Mouse (Mus musculus) heart, postnatal 0 days (tissue): ENCODE data around the gene Syngr2. TPM values are rescaled to one million over a fixed set of nuclear protein-coding genes. Genes with fewer than 3 reads are reported as not detected.

Source experiments
- ATAC-seq: fragments of 200-750 bp; cut with Nextera tagmentation; 2 replicates; pipeline ENCODE4 v1.8.0; 2017; ENCODE audit warnings: low read depth, moderate number of reproducible peaks, moderate library complexity; ENCODE audit not compliant: insufficient read depth
- DNase-seq: peaks from one replicate; pipeline ENCODE4 v3.0.0-alpha.2; 2016; ENCODE audit warnings: low spot score
- H3K27ac ChIP-seq: fragments of 300-500 bp; sonication (generic); 2 replicates; pipeline ENCODE4 v1.5.1; 2014; ENCODE audit warnings: low read depth, mild to moderate bottlenecking
- H3K27me3 ChIP-seq: fragments of 300-500 bp; sonication (generic); 2 replicates; pipeline ENCODE4 v1.6.1; 2014; ENCODE audit warnings: low read length, mixed read lengths; ENCODE audit not compliant: control insufficient read depth, insufficient read depth
- H3K36me3 ChIP-seq: fragments of 300-500 bp; sonication (generic); replicated peaks from 2 replicates; pipeline ENCODE4 v1.6.1; 2014; ENCODE audit warnings: low read length, mixed read lengths; ENCODE audit not compliant: control insufficient read depth, insufficient read depth
- H3K4me1 ChIP-seq: fragments of 300-500 bp; sonication (generic); 2 replicates; pipeline ENCODE4 v1.6.1; 2014; ENCODE audit warnings: antibody characterized with exemption; ENCODE audit not compliant: control insufficient read depth, insufficient read depth
- H3K4me2 ChIP-seq: fragments of 300-500 bp; sonication (generic); 2 replicates; pipeline ENCODE4 v1.6.1; 2014; ENCODE audit warnings: low read depth, mild to moderate bottlenecking, low read length, moderate library complexity
- H3K4me3 ChIP-seq: fragments of 300-500 bp; sonication (generic); 2 replicates; pipeline ENCODE4 v1.5.1; 2014; ENCODE audit warnings: low read depth, low read length
- H3K9ac ChIP-seq: fragments of 300-500 bp; sonication (generic); replicated peaks from 2 replicates; pipeline ENCODE4 v1.6.1; 2014; ENCODE audit warnings: low read depth, low read length, mixed read lengths
- H3K9me3 ChIP-seq: fragments of 300-500 bp; sonication (generic); replicated peaks from 2 replicates; pipeline ENCODE4 v1.6.1; 2016; ENCODE audit warnings: low read length; ENCODE audit not compliant: control insufficient read depth
- CTCF ChIP-seq: IDR thresholded peaks from 2 replicates; pipeline ENCODE4 v1.5.1; 2016; ENCODE audit warnings: antibody characterized with exemption, control low read depth, low read depth
- EP300 ChIP-seq: IDR thresholded peaks from 2 replicates; pipeline ENCODE4 v1.6.1; 2016; ENCODE audit warnings: antibody characterized with exemption, low read depth
- WGBS: fragments of 180-500 bp; shearing (Covaris S2); extraction: QIAGEN DNeasy Blood & Tissue Kit; methylation state at CpG from one replicate; pipeline ENCODE4 v1.1.7; 2014; 5-methylcytosine and 5-hydroxymethylcytosine counted together
- polyA plus RNA-seq: library from polyadenylated mRNA; unstranded; fragments of >200 nt; fragmentation: Nextera tagmentation; extraction: Ambion mirVana; gene quantifications from 2 replicates; pipeline ENCODE4 v1.2.1, GENCODE M21; 2015
- total RNA-seq: library from RNA; depleted of rRNA; stranded (reverse); fragments of >200 nt; gene quantifications from 2 replicates; pipeline ENCODE4 v1.2.3, GENCODE M21; 2014; ENCODE audit warnings: low replicate concordance

Syngr2 gene
- total and polyA plus RNA-seq, 2 experiments from 2014 or later, result 95.2 to 151 TPM

GRCm38 (mm10) chr11:117796954-117797353 is 12.5 kb upstream of the Syngr2 start:
- no peak for DNase-seq
- H3K27ac ChIP-seq, result no peak overlapping the region
- no peaks in the 10 kb centered on the region for H3K36me3 ChIP-seq
- peaks cover 4% of the 10 kb centered on the region; the same call in 1 of the 2 replicates for H3K4me1 ChIP-seq
- no peak overlapping the region for H3K9ac ChIP-seq
- no peak overlapping the region for H3K4me2 ChIP-seq
- whole genome bisulfite sequencing, result 54% methylated on average over 5 of the region's 5 CpGs
- no peak for ATAC-seq
- H3K27me3 ChIP-seq, result no peaks in the 10 kb centered on the region
- no peak overlapping the region for H3K4me3 ChIP-seq
- TF ChIP-seq CTCF (no peak), EP300 (no peak)
- no peaks in the 10 kb centered on the region for H3K9me3 ChIP-seq

GRCm38 (mm10) chr11:117797511-117798159 is 11.8 kb upstream of the Syngr2 start, which contains the start of gene 6030468B19Rik:
6030468B19Rik (plus strand) TSS chr11:117797660.
- 55% methylated on average over 9 of the region's 9 CpGs for WGBS
- H3K27me3 ChIP-seq, result no peaks in the 10 kb centered on the region
- 0 out of 2 replicates have a peak, but pooled peaks cover under 1% of the 10 kb centered on the region for H3K4me1 ChIP-seq
- ATAC-seq (no peak), DNase-seq (no peak)
- H3K27ac ChIP-seq, result no peak within 1 kb of the TSS
- H3K9ac ChIP-seq, result no peak within 1 kb of the TSS
- TF ChIP-seq CTCF (no peak), EP300 (no peak)
- no peak within 1 kb of the TSS for H3K4me2 ChIP-seq
- no peaks in the 10 kb centered on the region for H3K9me3 ChIP-seq
- no peaks in the 10 kb centered on the region for H3K36me3 ChIP-seq
- H3K4me3 ChIP-seq, result no peak within 1 kb of the TSS

- no peak for DNase-seq
- no peaks in the 10 kb centered on the region for H3K9me3 ChIP-seq
- H3K4me3 ChIP-seq, result no peak overlapping the region
- no peaks in the 10 kb centered on the region for H3K4me1 ChIP-seq
- TF ChIP-seq CTCF (no peak), EP300 (no peak)
- H3K27me3 ChIP-seq, result no peaks in the 10 kb centered on the region
- no peaks in the 10 kb centered on the region for H3K36me3 ChIP-seq
- no peak overlapping the region for H3K27ac ChIP-seq
- no peak overlapping the region for H3K9ac ChIP-seq
- no peak for ATAC-seq
- no peak overlapping the region for H3K4me2 ChIP-seq
- WGBS, result 35% methylated on average over 2 of the region's 2 CpGs
Observed at GRCm38 (mm10) chr11:117798160-117798541, 11.3 kb upstream of the Syngr2 start.

- Histone ChIP-seq H3K27me3 (no peaks in the 10 kb centered on the region), H3K9me3 (no peaks in the 10 kb centered on the region), H3K36me3 (no peaks in the 10 kb centered on the region), H3K27ac (no peak overlapping the region), H3K4me3 (no peak overlapping the region), H3K4me2 (no peak overlapping the region), H3K9ac (0 out of 2 replicates have a peak overlapping the region, but pooled peaks have one; percentile 15), H3K4me1 (no peaks in the 10 kb centered on the region)
- no peak for TF ChIP-seq CTCF
- no peak for TF ChIP-seq EP300
- ATAC-seq, result no peak
- 45% methylated on average over 5 of the region's 5 CpGs for WGBS
- no peak for DNase-seq
Observed at GRCm38 (mm10) chr11:117799174-117799573, 10.3 kb upstream of the Syngr2 start.

- no peaks in the 10 kb centered on the region for H3K27me3 ChIP-seq
- 87% methylated on average over 7 of the region's 7 CpGs for WGBS
Observed at GRCm38 (mm10) chr11:117800038-117800437, 9.4 kb upstream of the Syngr2 start.

GRCm38 (mm10) chr11:117801650-117802049 is 7.8 kb upstream of the Syngr2 start:
- Histone ChIP-seq H3K4me3 (no peak overlapping the region), H3K9me3 (no peaks in the 10 kb centered on the region), H3K4me2 (no peak overlapping the region), H3K4me1 (no peaks in the 10 kb centered on the region), H3K27ac (no peak overlapping the region), H3K36me3 (no peaks in the 10 kb centered on the region), H3K9ac (no peak overlapping the region), H3K27me3 (no peaks in the 10 kb centered on the region)
- TF ChIP-seq CTCF (no peak), EP300 (no peak)
- 75% methylated on average over 7 of the region's 7 CpGs for WGBS
- no peak for ATAC-seq
- no peak for DNase-seq

More at GRCm38 (mm10) chr11:117800038-117800437, 9.4 kb upstream of the Syngr2 start:
- Histone ChIP-seq H3K4me1 (no peaks in the 10 kb centered on the region), H3K27ac (no peak overlapping the region), H3K4me3 (no peak overlapping the region), H3K36me3 (no peaks in the 10 kb centered on the region), H3K9ac (no peak overlapping the region), H3K4me2 (no peak overlapping the region), H3K9me3 (no peaks in the 10 kb centered on the region)
- no peak for ATAC-seq
- TF ChIP-seq EP300 (no peak), CTCF (no peak)
- no peak for DNase-seq
